Mouse (Mus musculus) T-helper 2 cell (primary cell): ENCODE measurements around the gene Ddx60.

ENCODE experiments used
- in situ Hi-C: fragments of 300-600 bp; cut with MboI, MseI; formaldehyde crosslinking; loops from one replicate; pipeline ENCODE4 v1.15.1; 2025; ENCODE audit warnings: high pct_unique_total_duplicates

Gene Ddx60

DNA sequence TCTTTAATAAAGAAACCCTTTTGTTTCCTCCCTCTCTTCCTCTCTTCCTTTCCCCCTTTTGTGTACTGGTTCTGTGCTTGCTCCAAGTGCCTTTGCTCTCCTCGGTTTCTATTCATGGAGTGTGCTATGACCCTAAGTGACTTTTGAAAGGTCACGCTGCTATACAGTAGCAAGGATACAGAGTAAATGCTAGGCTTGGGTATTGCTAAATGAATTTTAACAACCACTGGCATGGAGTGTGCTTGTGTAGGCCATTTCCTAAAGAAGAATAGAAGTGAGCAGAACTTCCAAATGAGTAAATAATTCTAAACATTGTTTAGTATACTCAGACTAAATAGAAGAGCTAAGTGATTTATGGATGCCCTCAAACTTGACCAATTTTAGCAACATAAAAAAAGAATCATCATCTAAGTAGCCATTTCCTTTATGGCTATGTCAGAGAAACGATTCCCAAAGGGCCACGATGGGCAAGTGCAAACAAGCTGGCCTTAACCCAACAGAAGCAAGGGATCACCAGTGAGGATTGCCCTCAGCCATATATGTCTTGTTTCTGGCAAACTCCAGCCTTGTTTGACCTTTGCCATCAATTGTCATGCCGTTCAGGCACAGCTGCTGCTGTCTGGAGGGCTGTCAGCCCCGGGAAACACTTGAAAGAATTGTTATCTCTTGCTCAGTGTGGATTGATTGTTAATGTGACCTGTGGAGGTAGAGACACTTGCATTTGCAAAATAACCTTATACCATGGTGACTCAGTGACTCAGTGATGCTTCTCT, 58.0 kb downstream of the Ddx60 start:
- in situ Hi-C loops: no loop called here

- in situ Hi-C loops: no loop called here
Measured at GRCm38 (mm10) chr8:61989464-61989863, 61.6 kb downstream of the Ddx60 start.

- in situ Hi-C loops: no loop called here
Measured at GRCm38 (mm10) chr8:61992796-61993195, 64.9 kb downstream of the Ddx60 start.

- in situ Hi-C loops: no loop called here
Measured at GRCm38 (mm10) chr8:61997125-61997524, 69.2 kb downstream of the Ddx60 start.

- in situ Hi-C loops: no loop called here
Measured at GRCm38 (mm10) chr8:62014166-62014565, 86.3 kb downstream of the Ddx60 start.

GRCm38 (mm10) chr8:62014582-62014981, 86.7 kb downstream of the Ddx60 start:
- in situ Hi-C loops: no loop called here

DNA sequence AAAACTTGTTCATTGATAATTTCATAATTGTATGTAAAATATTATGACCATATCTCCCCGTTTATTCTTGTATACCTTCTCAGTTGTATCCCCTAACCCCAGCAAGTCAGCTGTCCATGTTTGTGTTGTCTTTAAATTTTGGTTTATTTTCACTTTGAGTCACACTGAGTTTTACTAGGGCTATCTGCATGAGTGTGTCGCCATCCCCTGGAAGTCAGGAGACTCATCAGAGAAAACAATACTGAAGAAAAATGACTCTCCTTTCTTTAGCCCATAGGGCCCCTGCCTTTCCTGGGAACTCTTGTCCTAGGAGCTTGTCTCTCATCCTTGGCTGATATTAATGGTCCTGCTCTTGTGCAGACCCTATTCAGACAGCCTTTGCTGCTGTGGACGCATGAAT, 106.5 kb downstream of the Ddx60 start:
- in situ Hi-C loops: no loop called here

DNA sequence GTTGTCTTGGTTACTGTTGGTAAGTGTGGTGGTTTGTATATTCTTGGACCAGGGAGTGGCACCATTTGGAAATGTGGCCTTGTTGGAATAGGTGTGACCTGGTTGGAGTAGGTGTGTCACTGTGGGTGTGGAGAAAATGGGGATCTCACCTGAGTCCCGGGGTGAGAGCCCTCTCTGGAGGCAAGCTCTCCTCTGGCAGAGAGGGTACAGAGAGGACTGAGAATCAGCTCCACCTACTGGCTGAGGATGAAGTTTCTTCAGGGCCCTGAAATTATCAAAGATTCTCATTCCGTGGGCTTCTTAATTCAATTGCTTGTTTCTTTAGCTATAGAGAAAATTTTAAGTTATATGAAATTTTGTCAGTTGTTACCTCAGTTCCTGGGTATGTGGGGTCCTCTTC, 118.9 kb downstream of the Ddx60 start:
- in situ Hi-C loops: no loop called here

DNA sequence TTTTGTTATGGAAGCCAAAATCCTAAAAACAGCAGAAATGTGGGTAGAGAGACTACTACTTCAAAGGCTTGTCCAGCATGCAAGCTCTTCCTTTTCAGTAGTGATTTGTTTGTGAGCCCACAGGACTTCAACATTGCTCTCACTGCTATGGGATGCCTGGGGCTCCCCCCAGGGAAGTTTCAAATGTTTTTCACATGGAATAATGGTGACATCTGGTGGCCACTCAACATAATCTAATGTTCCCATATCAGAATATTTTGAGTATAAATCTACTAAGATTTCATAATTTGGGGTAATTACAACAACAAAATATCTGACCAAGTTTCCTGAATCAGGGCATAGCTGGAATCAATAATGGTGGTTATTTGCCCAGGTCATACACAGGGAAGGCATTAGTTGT, 132.5 kb downstream of the Ddx60 start:
- in situ Hi-C loops: no loop called here

GRCm38 (mm10) chr8:62068305-62068704, 140.4 kb downstream of the Ddx60 start:
- in situ Hi-C loops: no loop called here

GRCm38 (mm10) chr8:62080195-62080802, 152.4 kb downstream of the Ddx60 start:
- in situ Hi-C loops: loop anchor here (10.0 kb wide), 1 partner anchor 1785 kb away; no protein-coding TSS in a partner anchor

- in situ Hi-C loops: loop anchor here (10.0 kb wide), 1 partner anchor 1783 kb away; no protein-coding TSS in a partner anchor
Measured at GRCm38 (mm10) chr8:62081804-62082203, 153.9 kb downstream of the Ddx60 start.
